Mouse (Mus musculus) spleen, adult 2 months (tissue): ENCODE results near the gene Fam133b.

Source experiments
- CTCF ChIP-seq: fragments of 200-500 bp; IDR thresholded peaks from 2 replicates; pipeline ENCODE4 v1.5.1; 2011; ENCODE audit warnings: mild to moderate bottlenecking, inconsistent platforms; ENCODE audit not compliant: insufficient read depth, insufficient read length, insufficient replicate concordance; ENCODE audit errors: extremely low read depth
- POLR2A ChIP-seq: fragments of 200-500 bp; IDR thresholded peaks from 2 replicates; pipeline ENCODE4 v1.6.1; 2011; ENCODE audit warnings: low read depth, low read length, inconsistent platforms

- TF ChIP-seq CTCF (no peak), POLR2A (no peak)
Measured at GRCm38 (mm10) chr5:3520493-3521359, 22.9 kb upstream of the Fam133b start.
